Comparison of ENCODE assay signal across 8 mouse cellular contexts in genomic region chr13:99675951-99676350, GRCm38 (mm10).
DNase-seq lines count a peak whose midpoint lies in the region; ATAC-seq and TF ChIP-seq lines count a peak whose summit lies in the region.

No protein-coding gene starts in this region.

- no peaks in the 10 kb centered on the region for H3K36me3 ChIP-seq in heart, embryonic 10.5 days
- H3K36me3 ChIP-seq in intestine, embryonic 15.5 days, result no peaks in the 10 kb centered on the region

- 69% methylated on average over 5 of the region's 5 CpGs for WGBS in heart, embryonic 10.5 days
- WGBS in cerebellum, adult 2 months, result 11% methylated on average over 5 of the region's 5 CpGs
- WGBS in intestine, embryonic 15.5 days, result 73% methylated on average over 5 of the region's 5 CpGs

- H3K4me1 ChIP-seq in heart, embryonic 10.5 days, result peaks cover 24% of the 10 kb centered on the region
- H3K4me1 ChIP-seq in cerebellum, adult 2 months (ENCODE audit: control insufficient read depth, insufficient read depth, low read length), result peaks cover 28% of the 10 kb centered on the region
- H3K4me1 ChIP-seq in intestine, embryonic 15.5 days (replicated peaks), result no peaks in the 10 kb centered on the region

- DNase-seq in heart, adult 18-20 months, result peak; percentile 35 to 46
- DNase-seq in heart, embryonic 10.5 days (ENCODE audit: low spot score), result no peak
- peak; percentile 82 to 85 for DNase-seq in cerebellum, adult 2 months
- DNase-seq in heart, postnatal 36 days, result peak; percentile 28 to 55
- DNase-seq in lung, postnatal 14 days, result peak; percentile 58
- no peak for DNase-seq in kidney, adult 18-20 months
- DNase-seq in retina, embryonic 14.5 days (ENCODE audit: low spot score), result no peak

- no peaks in the 10 kb centered on the region for H3K9me3 ChIP-seq in heart, embryonic 10.5 days
- no peaks in the 10 kb centered on the region for H3K9me3 ChIP-seq in intestine, embryonic 15.5 days

- H3K4me3 ChIP-seq in heart, embryonic 10.5 days, result no peak overlapping the region
- H3K4me3 ChIP-seq in cerebellum, adult 2 months (replicated peaks; ENCODE audit: insufficient read depth, low read depth, low read length), result no peak overlapping the region
- no peak overlapping the region for H3K4me3 ChIP-seq in intestine, embryonic 15.5 days (replicated peaks)

- TF ChIP-seq POLR2A in cerebellum, adult 2 months (IDR thresholded peaks at IDR 0.05; ENCODE audit: borderline replicate concordance, insufficient read depth, low read length), result no peak

- no peak overlapping the region for H3K27ac ChIP-seq in heart, embryonic 10.5 days
- H3K27ac ChIP-seq in cerebellum, adult 2 months (ENCODE audit: insufficient read depth, low read length), result no peak overlapping the region
- H3K27ac ChIP-seq in intestine, embryonic 15.5 days, result no peak overlapping the region

- H3K9ac ChIP-seq in intestine, embryonic 15.5 days, result no peak overlapping the region

- no peak for ATAC-seq in intestine, embryonic 15.5 days

- intact Hi-C loops in heart, postnatal 36 days (cut with DNase I), result no loop called here

- H3K4me2 ChIP-seq in intestine, embryonic 15.5 days (replicated peaks), result no peak overlapping the region

- H3K27me3 ChIP-seq in heart, embryonic 10.5 days (ENCODE audit: insufficient read depth, poor library complexity, severe bottlenecking), result no peaks in the 10 kb centered on the region
- H3K27me3 ChIP-seq in cerebellum, adult 2 months (ENCODE audit: control insufficient read depth, insufficient read depth, low read length), result no peaks in the 10 kb centered on the region
- no peaks in the 10 kb centered on the region for H3K27me3 ChIP-seq in intestine, embryonic 15.5 days (replicated peaks)

- no peak for TF ChIP-seq CTCF in cerebellum, adult 2 months (IDR thresholded peaks at IDR 0.05; ENCODE audit: borderline replicate concordance, insufficient read depth, low read depth, low read length)

Comparison
In these comparisons a context has a peak if more than half of its experiments do, and no peak if none do; other contexts are left out.
1. DNase-seq: peak in heart, adult 18-20 months (2 of 2), cerebellum, adult 2 months (2 of 2), heart, postnatal 36 days (2 of 2) and lung, postnatal 14 days (single experiment); none in heart, embryonic 10.5 days (single experiment), kidney, adult 18-20 months (single experiment) and retina, embryonic 14.5 days (single experiment).